Mouse (Mus musculus): ENCODE measurements around the gene Plscr3.

The Plscr3 gene

GRCm38 (mm10) chr11:69846198-69846680, at the start of gene Plscr3:
TSS of gene Plscr3 (plus strand) at chr11:69846376.
- DNase-seq (ENCODE audit: extremely low spot score, low read depth, low spot score) = peak; percentile 70

GRCm38 (mm10) chr11:69797924-69798323, 48.3 kb upstream of the Plscr3 start:
- DNase-seq (ENCODE audit: extremely low spot score, low read depth, low spot score) = no peak

- no peak for DNase-seq (ENCODE audit: extremely low spot score, low read depth, low spot score)
Observed at GRCm38 (mm10) chr11:69799394-69800137, 46.6 kb upstream of the Plscr3 start.

- DNase-seq (ENCODE audit: extremely low spot score, low read depth, low spot score) = no peak
Observed at GRCm38 (mm10) chr11:69800138-69800391, 46.1 kb upstream of the Plscr3 start.

GRCm38 (mm10) chr11:69800392-69801197, 45.6 kb upstream of the Plscr3 start:
- peak; percentile 61 for DNase-seq (ENCODE audit: extremely low spot score, low read depth, low spot score)

DNA sequence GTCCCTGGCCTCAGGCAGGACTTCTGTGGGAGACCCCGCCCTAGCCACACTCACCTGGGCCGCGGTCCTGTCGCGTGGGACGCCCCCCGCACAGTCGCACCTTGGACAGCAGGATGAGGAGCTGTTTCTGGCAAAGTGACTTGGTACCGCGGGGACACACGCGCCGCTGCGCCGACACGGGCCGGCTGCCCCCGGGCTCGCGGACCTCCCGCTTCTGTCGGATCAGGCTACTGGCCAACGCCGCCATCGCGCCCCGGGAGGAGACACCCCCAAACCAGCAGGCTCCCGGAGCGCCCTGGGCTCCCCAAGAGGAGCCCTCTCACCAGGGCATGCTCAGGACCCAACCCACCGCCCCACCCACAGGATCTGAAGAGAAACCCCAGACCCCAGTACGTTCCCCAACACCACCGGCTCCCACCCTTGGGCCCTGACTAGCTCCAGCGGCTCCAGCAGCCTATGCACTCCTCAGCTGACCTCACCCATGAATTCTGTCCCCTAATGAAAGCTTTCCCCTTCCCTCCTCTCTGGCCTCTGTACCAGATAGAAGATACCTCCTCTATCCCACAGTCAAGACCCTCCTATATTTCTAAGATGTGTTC, 44.7 kb upstream of the Plscr3 start, which contains the start of gene Fgf11:
TSS of gene Fgf11 (minus strand) at position 479 of the 599 bp plus-strand sequence.
- DNase-seq (ENCODE audit: extremely low spot score, low read depth, low spot score) = no peak

GRCm38 (mm10) chr11:69802648-69803105, 43.5 kb upstream of the Plscr3 start:
- no peak for DNase-seq (ENCODE audit: extremely low spot score, low read depth, low spot score)

DNA sequence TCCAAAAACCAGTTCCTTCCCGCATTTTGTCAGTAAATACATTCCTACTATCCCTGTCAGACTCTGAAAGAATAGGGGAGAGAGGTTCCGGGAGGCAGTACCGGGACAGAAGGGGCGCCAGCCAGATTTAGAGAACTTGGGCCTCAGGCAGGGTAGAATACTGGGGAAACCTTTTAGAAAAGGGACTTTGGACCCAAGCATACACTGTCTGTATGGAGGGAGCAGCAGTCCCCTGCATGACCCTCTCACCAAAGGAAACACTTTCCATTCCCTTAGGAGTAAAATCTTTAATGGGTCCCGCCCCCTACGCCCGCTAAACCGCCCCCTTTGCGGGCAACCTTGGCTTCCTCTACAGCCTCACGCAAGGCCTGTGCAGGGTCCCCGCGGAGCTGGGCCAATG, 42.8 kb upstream of the Plscr3 start:
- no peak for DNase-seq (ENCODE audit: extremely low spot score, low read depth, low spot score)

- no peak for DNase-seq (ENCODE audit: extremely low spot score, low read depth, low spot score)
Observed at GRCm38 (mm10) chr11:69803786-69804651, 42.2 kb upstream of the Plscr3 start.

DNA sequence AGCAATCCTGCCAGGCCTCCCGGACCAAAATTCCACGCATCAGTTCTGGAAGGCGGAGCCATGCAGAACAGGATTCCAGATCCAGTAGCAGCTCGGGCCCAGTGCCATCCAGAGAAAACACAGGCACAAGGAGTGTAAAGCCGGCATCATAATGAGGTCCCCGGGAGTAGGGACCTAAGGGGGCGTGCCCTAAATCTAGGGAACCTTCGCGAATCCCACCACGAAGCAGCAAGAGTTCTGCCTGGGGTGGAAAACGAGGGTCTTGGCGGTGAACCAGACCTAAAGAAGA, 41.6 kb upstream of the Plscr3 start:
- no peak for DNase-seq (ENCODE audit: extremely low spot score, low read depth, low spot score)

DNA sequence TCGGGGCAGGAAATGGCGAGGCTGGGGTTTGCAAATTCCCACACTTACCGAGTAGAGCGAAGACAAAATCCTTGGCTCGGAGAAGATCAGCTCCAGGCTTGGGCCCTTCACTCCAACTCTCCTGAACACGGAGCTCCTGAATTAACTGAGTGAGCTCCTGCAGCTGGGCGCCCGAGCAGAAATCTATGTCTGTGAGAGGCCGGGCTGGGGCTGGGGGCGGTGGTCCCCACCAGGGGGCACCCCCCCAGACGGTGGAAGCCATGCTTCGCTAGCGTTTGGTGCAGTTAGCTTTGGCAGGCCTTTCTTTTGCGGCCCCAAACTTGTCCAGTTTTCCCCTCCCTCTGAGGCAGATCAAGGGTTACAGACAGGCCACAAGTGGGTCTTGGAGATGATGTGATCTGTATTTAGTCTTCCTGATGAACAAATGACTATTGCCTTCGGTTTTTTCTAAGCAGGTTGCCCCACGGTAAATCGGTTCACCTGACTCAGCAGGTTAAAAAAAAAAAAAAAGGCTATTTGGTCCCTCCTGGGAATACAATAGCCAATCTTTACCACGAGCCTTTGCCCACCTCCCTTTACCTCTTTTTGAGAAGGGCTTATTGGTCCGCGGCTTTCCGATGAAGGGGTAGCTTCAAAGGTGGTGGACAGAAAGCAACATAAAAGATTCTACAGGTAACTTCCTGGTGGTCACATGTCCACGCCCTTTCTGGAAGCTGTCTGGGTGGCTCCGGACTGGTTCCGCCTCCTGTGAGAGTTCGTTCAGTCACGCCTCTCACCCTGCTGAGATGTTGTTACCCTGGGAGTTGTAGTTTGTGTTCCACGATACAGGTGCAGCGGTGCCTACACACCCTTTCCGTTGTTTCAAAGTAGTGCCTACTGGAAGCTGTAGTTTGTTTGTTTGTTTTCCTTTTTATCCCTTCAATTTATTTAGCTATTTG, 40.9 kb upstream of the Plscr3 start, which contains the start of gene Tmem102:
TSS of gene Tmem102 (minus strand) at position 653 of the 938 bp plus-strand sequence.
- DNase-seq (ENCODE audit: extremely low spot score, low read depth, low spot score) = no peak

- DNase-seq (ENCODE audit: extremely low spot score, low read depth, low spot score) = no peak
Observed at GRCm38 (mm10) chr11:69806378-69806777, 39.8 kb upstream of the Plscr3 start.

- no peak for DNase-seq (ENCODE audit: extremely low spot score, low read depth, low spot score)
Observed at GRCm38 (mm10) chr11:69807641-69808040, 38.5 kb upstream of the Plscr3 start.

- DNase-seq (ENCODE audit: extremely low spot score, low read depth, low spot score) = no peak
Observed at GRCm38 (mm10) chr11:69810280-69810679, 35.9 kb upstream of the Plscr3 start.

- DNase-seq (ENCODE audit: extremely low spot score, low read depth, low spot score) = no peak
Observed at GRCm38 (mm10) chr11:69815155-69815554, 31.0 kb upstream of the Plscr3 start, which contains the start of gene Gm39566. TSS of gene Gm39566 (minus strand) at chr11:69815298.

- DNase-seq (ENCODE audit: extremely low spot score, low read depth, low spot score) = no peak
Observed at GRCm38 (mm10) chr11:69816520-69816919, 29.7 kb upstream of the Plscr3 start.

DNA sequence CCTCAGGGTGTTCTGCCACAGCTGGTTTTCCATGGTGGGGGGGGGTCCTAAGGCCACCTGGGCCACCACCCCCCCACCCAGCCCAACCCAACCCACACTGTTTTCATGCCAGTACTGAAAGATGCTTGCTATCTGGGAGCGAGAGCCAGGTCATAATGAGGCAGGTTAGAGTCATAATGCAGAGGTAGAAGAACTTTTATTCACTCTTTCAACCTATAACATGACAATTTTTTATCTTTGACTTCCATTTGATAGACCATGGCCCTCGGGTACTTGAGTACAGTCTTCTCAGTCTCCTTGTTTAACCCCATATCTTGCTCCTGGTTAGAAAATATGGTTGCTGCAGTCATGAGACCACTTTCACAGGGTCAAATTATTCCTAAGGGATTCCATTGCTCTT, 27.8 kb upstream of the Plscr3 start, which contains the start of gene Spem2:
TSS of gene Spem2 (minus strand) at position 101 of the 400 bp plus-strand sequence.
- no peak for DNase-seq (ENCODE audit: extremely low spot score, low read depth, low spot score)

- DNase-seq (ENCODE audit: extremely low spot score, low read depth, low spot score) = no peak
Observed at GRCm38 (mm10) chr11:69818871-69819270, 27.3 kb upstream of the Plscr3 start.

GRCm38 (mm10) chr11:69822080-69822479, 24.1 kb upstream of the Plscr3 start, which contains the start of gene Spem1:
TSS of gene Spem1 (minus strand) at chr11:69822180.
- no peak for DNase-seq (ENCODE audit: extremely low spot score, low read depth, low spot score)

All from hindlimb bud, embryonic 11.5 days (tissue).